Mouse (Mus musculus) heart, adult 2 months (tissue): ENCODE measurements around the gene Rpp30.

ENCODE experiments used
- CTCF ChIP-seq: fragments of 200-600 bp; IDR thresholded peaks from 2 replicates; pipeline ENCODE4 v1.8.1; 2022; ENCODE audit warnings: antibody characterized with exemption, mild to moderate bottlenecking, moderate library complexity
- EP300 ChIP-seq: fragments of 200-500 bp; IDR thresholded peaks from 2 replicates; pipeline ENCODE4 v1.6.1; 2011; ENCODE audit warnings: low read depth, low read length, control low read depth; ENCODE audit not compliant: insufficient read depth
- POLR2A ChIP-seq: fragments of 200-500 bp; IDR thresholded peaks from 2 replicates; pipeline ENCODE4 v1.6.1; 2011; ENCODE audit warnings: mild to moderate bottlenecking, low read depth, low read length, control low read depth; ENCODE audit not compliant: insufficient read depth

DNA sequence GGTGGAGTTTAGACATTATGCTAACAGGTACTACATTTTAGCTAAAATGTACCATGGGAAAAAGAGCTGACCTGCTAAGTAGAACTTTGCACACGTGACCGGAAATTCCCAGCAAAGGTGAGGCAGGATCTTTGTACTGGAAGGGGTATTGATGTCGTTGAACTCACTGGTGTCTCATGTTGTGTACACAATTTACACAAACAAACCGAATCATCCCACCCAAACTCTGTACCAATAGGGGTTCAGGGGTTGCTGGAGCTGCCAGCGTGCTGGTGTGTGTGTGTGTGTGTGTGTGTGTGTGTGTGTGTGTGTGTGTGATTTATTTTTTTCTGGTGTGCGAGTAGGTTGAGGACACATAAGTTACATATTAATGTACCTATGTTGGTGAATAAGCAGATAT, 49.5 kb downstream of the Rpp30 start:
- TF ChIP-seq EP300 (no peak), POLR2A (no peak), CTCF (no peak)
